Mouse (Mus musculus) forebrain, embryonic 12.5 days (tissue): ENCODE measurements around the gene Gm20388. TPM values are rescaled to one million over a fixed set of nuclear protein-coding genes. Genes with fewer than 3 reads are reported as not detected.

ENCODE experiments used
- ATAC-seq: fragments of 200-750 bp; cut with Nextera tagmentation; 2 replicates; pipeline ENCODE4 v1.8.0; 2017; ENCODE audit warnings: moderate TSS enrichment; ENCODE audit not compliant: low FRiP score
- H3K27ac ChIP-seq: fragments of 300-500 bp; sonication (generic); 2 replicates; pipeline ENCODE4 v1.5.1; 2016; ENCODE audit warnings: mild to moderate bottlenecking
- H3K27me3 ChIP-seq: fragments of 300-500 bp; sonication (generic); 2 replicates; pipeline ENCODE4 v1.6.1; 2016; ENCODE audit warnings: mild to moderate bottlenecking
- H3K36me3 ChIP-seq: fragments of 300-500 bp; sonication (generic); replicated peaks from 2 replicates; pipeline ENCODE4 v1.6.1; 2016; ENCODE audit warnings: mild to moderate bottlenecking
- H3K4me1 ChIP-seq: fragments of 300-500 bp; sonication (generic); 2 replicates; pipeline ENCODE4 v1.6.1; 2016
- H3K4me2 ChIP-seq: fragments of 300-500 bp; sonication (generic); 2 replicates; pipeline ENCODE4 v1.6.1; 2016; ENCODE audit warnings: mild to moderate bottlenecking, moderate library complexity
- H3K4me3 ChIP-seq: fragments of 300-500 bp; sonication (generic); replicated peaks from 2 replicates; pipeline ENCODE4 v1.5.1; 2016; ENCODE audit warnings: mild to moderate bottlenecking
- H3K9ac ChIP-seq: fragments of 300-500 bp; sonication (generic); 2 replicates; pipeline ENCODE4 v1.6.1; 2016; ENCODE audit warnings: mild to moderate bottlenecking
- H3K9me3 ChIP-seq: fragments of 300-500 bp; sonication (generic); 2 replicates; pipeline ENCODE4 v1.6.1; 2016
- WGBS: fragments of 180-500 bp; shearing (Covaris S2); methylation state at CpG from one replicate; pipeline ENCODE4 v1.1.7; 2016; 5-methylcytosine and 5-hydroxymethylcytosine counted together
- polyA plus RNA-seq: library from polyadenylated mRNA; unstranded; fragments of >200 nt; fragmentation: Nextera tagmentation; extraction: Ambion mirVana; gene quantifications from 2 replicates; pipeline ENCODE4 v1.2.1, GENCODE M21; 2016

Gm20388 gene
- polyA plus RNA-seq, 1 experiment from 2014 or later = not detected

DNA sequence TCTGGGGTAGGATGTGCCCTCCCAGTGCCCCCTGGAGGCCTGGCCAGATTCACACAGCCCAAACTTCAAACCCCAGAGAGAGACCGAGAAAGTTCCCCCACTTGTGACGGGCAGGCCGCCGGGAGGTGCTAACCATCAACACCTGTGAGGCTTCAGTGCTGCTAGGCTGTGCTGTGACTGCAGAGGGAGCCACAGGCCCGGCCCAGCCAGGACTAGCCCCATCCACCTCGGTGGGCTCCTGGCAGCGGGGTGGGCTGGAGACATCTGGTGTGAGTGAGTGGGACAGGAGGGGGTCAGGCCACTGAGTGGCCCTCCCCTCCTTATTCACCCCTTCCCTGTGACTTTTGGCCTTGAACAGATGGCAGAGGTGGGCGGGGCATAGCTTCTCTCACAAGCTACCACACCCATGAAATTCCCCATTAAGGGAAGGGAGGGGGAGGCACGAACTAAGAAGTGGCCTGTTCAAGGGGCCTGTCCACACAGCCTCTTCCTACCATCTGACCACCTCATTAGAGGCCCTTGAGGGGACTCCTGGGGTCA, 497.1 kb downstream of the Gm20388 start:
- WGBS = 12% methylated on average over 9 of the region's 9 CpGs
- peaks cover 81% of the 10 kb centered on the region for H3K4me1 ChIP-seq
- H3K9me3 ChIP-seq = no peaks in the 10 kb centered on the region
- no peak overlapping the region for H3K4me3 ChIP-seq
- no peak overlapping the region for H3K9ac ChIP-seq
- H3K27ac ChIP-seq = peak overlapping the region; percentile 65
- peak; percentile 62 for ATAC-seq
- H3K4me2 ChIP-seq = no peak overlapping the region
- no peaks in the 10 kb centered on the region for H3K36me3 ChIP-seq
- H3K27me3 ChIP-seq = peaks cover 45% of the 10 kb centered on the region; the same call in 1 of the 2 replicates

- Histone ChIP-seq H3K9ac (no peak overlapping the region), H3K4me3 (no peak overlapping the region), H3K27ac (peak overlapping the region; percentile 65), H3K4me1 (peaks cover 86% of the 10 kb centered on the region), H3K36me3 (no peaks in the 10 kb centered on the region), H3K4me2 (no peak overlapping the region), H3K9me3 (no peaks in the 10 kb centered on the region), H3K27me3 (peaks cover 51% of the 10 kb centered on the region; the same call in 1 of the 2 replicates)
- no peak for ATAC-seq
- WGBS = 45% methylated on average over 14 of the region's 14 CpGs
Observed at GRCm38 (mm10) chr8:120408241-120409215, 497.9 kb downstream of the Gm20388 start.

DNA sequence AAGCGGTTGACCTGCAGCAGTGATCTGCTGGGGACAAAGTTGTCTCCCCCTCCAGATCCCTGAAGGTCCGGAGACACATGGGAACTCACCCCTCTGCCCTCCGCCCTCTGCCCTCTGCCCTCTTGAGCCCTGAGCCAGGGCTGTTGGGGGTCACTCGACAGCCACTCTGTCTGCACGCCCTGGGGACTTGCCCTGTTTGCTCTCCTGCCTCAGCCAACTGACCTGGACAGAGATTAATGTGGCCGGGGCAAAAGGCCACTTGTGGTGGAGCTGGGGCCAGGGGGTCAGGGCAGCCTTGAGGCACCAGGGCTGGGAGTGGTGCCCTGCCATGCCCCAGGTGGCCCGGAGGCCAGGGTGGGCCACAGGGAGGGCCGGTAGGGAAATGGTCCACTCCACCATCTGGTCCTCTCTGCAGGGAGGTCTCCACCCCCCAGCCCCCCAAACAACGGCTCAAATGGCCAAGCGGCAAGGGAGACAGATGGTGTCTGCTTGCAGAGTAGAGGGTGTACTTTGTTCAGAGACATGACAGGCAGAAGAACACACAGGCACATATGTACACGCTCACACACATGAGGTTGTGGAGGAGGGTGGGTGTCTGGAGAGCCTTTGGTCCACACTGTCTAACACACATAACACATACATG, 498.9 kb downstream of the Gm20388 start:
- 55% methylated on average over 11 of the region's 11 CpGs for WGBS
- Histone ChIP-seq H3K27me3 (peaks cover 48% of the 10 kb centered on the region; the same call in 1 of the 2 replicates), H3K9me3 (no peaks in the 10 kb centered on the region), H3K9ac (no peak overlapping the region), H3K4me1 (peaks cover 86% of the 10 kb centered on the region), H3K4me3 (no peak overlapping the region), H3K27ac (peak overlapping the region; percentile 65; the same call in 1 of the 2 replicates), H3K36me3 (no peaks in the 10 kb centered on the region), H3K4me2 (no peak overlapping the region)
- ATAC-seq = no peak

DNA sequence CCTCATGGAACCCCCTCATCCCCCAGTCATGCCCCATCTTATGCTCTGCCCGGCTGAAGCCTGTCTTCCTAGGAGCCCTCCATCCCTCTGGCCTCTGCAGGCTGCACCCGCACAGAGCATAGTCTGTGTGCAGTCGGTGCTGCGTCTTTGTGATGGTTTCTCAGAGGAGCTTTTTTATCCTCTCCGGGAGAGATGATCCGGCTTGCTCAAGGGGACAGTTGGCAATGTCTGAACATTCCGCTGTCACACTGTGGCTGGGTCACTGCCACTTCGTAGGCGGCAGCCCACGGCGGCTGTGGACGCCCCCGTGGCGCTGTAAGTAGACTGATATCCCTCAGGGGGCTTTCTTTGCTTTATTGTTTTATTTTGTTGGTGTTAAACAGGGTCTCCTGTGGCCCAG, 500.4 kb downstream of the Gm20388 start:
- no peak for ATAC-seq
- peak overlapping the region; percentile 36; the same call in 1 of the 2 replicates for H3K9ac ChIP-seq
- H3K4me3 ChIP-seq = no peak overlapping the region
- H3K4me1 ChIP-seq = peaks cover 93% of the 10 kb centered on the region
- no peaks in the 10 kb centered on the region for H3K36me3 ChIP-seq
- H3K27ac ChIP-seq = peak overlapping the region; percentile 56
- H3K4me2 ChIP-seq = 0 out of 2 replicates have a peak overlapping the region, but pooled peaks have one; percentile 10
- 42% methylated on average over 14 of the region's 14 CpGs for WGBS
- no peaks in the 10 kb centered on the region for H3K9me3 ChIP-seq
- peaks cover 41% of the 10 kb centered on the region; the same call in 1 of the 2 replicates for H3K27me3 ChIP-seq

DNA sequence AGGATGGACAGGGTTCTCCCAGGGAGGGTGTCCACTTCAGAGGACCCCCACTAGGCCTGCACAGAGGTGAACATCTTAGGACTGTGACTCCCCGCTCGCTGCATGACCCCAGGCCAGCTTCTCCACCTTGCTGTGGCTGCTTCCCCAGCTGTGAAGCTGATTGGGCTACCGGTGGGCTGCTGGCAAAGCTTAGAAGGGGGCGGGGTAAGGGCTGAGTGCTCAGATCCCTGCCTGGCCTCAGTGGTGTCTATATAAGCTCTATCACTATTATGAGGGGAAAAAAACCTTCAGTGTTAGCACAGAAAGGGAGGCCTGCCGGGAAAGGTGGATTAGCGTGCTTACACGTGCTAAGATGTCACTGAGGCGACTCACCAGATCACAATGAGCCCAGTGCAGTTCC, 501.2 kb downstream of the Gm20388 start:
- Histone ChIP-seq H3K27me3 (peaks cover 36% of the 10 kb centered on the region; the same call in 1 of the 2 replicates), H3K4me3 (no peak overlapping the region), H3K9ac (no peak overlapping the region; the same call in 1 of the 2 replicates), H3K9me3 (no peaks in the 10 kb centered on the region), H3K36me3 (no peaks in the 10 kb centered on the region), H3K4me2 (0 out of 2 replicates have a peak overlapping the region, but pooled peaks have one; percentile 1), H3K27ac (peak overlapping the region; percentile 56), H3K4me1 (peaks cover 98% of the 10 kb centered on the region)
- 15% methylated on average over 8 of the region's 8 CpGs for WGBS
- no peak for ATAC-seq

- no peaks in the 10 kb centered on the region for H3K36me3 ChIP-seq
- no peak overlapping the region for H3K4me3 ChIP-seq
- H3K4me2 ChIP-seq = 0 out of 2 replicates have a peak overlapping the region, but pooled peaks have one; percentile 1
- peaks cover 33% of the 10 kb centered on the region; the same call in 1 of the 2 replicates for H3K27me3 ChIP-seq
- peaks cover 98% of the 10 kb centered on the region for H3K4me1 ChIP-seq
- 81% methylated on average over 4 of the region's 4 CpGs for WGBS
- peak overlapping the region; percentile 75 for H3K27ac ChIP-seq
- no peak overlapping the region for H3K9ac ChIP-seq
- no peaks in the 10 kb centered on the region for H3K9me3 ChIP-seq
- no peak for ATAC-seq
Observed at GRCm38 (mm10) chr8:120412357-120412756, 501.7 kb downstream of the Gm20388 start.

GRCm38 (mm10) chr8:120412911-120413625, 502.4 kb downstream of the Gm20388 start:
- H3K27me3 ChIP-seq = peaks cover 33% of the 10 kb centered on the region; the same call in 1 of the 2 replicates

GRCm38 (mm10) chr8:120413626-120413988, 503.0 kb downstream of the Gm20388 start:
- peak overlapping the region; percentile 75 for H3K27ac ChIP-seq
- H3K36me3 ChIP-seq = no peaks in the 10 kb centered on the region
- no peak overlapping the region for H3K4me3 ChIP-seq
- ATAC-seq = no peak
- no peak overlapping the region for H3K4me2 ChIP-seq
- H3K27me3 ChIP-seq = peaks cover 36% of the 10 kb centered on the region
- H3K9me3 ChIP-seq = no peaks in the 10 kb centered on the region
- H3K4me1 ChIP-seq = peaks cover 98% of the 10 kb centered on the region
- H3K9ac ChIP-seq = no peak overlapping the region
- WGBS = 66% methylated on average over 6 of the region's 6 CpGs

More at GRCm38 (mm10) chr8:120412911-120413625, 502.4 kb downstream of the Gm20388 start:
- H3K4me1 ChIP-seq = peaks cover 98% of the 10 kb centered on the region
- ATAC-seq = no peak
- no peaks in the 10 kb centered on the region for H3K36me3 ChIP-seq
- H3K4me2 ChIP-seq = peak overlapping the region; percentile 8; the same call in 1 of the 2 replicates
- H3K4me3 ChIP-seq = no peak overlapping the region
- WGBS = 68% methylated on average over 29 of the region's 29 CpGs
- H3K9ac ChIP-seq = no peak overlapping the region
- no peaks in the 10 kb centered on the region for H3K9me3 ChIP-seq
- peak overlapping the region; percentile 75 for H3K27ac ChIP-seq

- Histone ChIP-seq H3K9me3 (no peaks in the 10 kb centered on the region), H3K27me3 (peaks cover 37% of the 10 kb centered on the region), H3K4me1 (peaks cover 98% of the 10 kb centered on the region), H3K36me3 (no peaks in the 10 kb centered on the region), H3K4me3 (no peak overlapping the region), H3K9ac (no peak overlapping the region), H3K4me2 (no peak overlapping the region), H3K27ac (0 out of 2 replicates have a peak overlapping the region, but pooled peaks have one; percentile 44)
- 85% methylated on average over 4 of the region's 4 CpGs for WGBS
- ATAC-seq = no peak
Observed at GRCm38 (mm10) chr8:120414216-120414615, 503.6 kb downstream of the Gm20388 start.

DNA sequence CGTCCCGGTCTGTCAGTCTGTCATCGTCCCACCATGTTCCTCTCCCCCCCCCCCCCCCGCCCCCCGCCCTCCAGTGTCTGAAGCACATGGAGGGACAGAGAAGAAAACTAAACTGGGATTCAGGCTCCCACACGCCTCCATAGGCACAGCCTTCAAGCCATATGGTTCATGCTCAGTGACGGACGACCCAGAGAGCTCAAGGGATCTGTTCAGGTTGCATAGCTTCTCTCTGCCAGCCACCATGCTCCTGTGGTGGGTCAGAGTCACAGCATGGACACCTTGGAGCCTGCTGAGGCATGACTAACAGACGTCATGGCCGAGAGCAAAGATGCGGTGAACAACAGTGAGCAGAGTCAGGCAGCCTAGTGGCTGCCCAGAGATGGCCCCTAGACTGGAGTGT, 504.8 kb downstream of the Gm20388 start:
- ATAC-seq = no peak
- Histone ChIP-seq H3K27me3 (peaks cover 32% of the 10 kb centered on the region), H3K4me3 (no peak overlapping the region), H3K9me3 (no peaks in the 10 kb centered on the region), H3K36me3 (no peaks in the 10 kb centered on the region), H3K27ac (peak overlapping the region; percentile 99), H3K4me2 (0 out of 2 replicates have a peak overlapping the region, but pooled peaks have one; percentile 43), H3K4me1 (peaks cover 98% of the 10 kb centered on the region), H3K9ac (no peak overlapping the region)
- WGBS = 64% methylated on average over 11 of the region's 11 CpGs

- H3K4me2 ChIP-seq = peak overlapping the region; percentile 43
- peaks cover 98% of the 10 kb centered on the region for H3K4me1 ChIP-seq
- 56% methylated on average over 8 of the region's 8 CpGs for WGBS
- no peaks in the 10 kb centered on the region for H3K36me3 ChIP-seq
- H3K27me3 ChIP-seq = peaks cover 27% of the 10 kb centered on the region
- no peak overlapping the region for H3K9ac ChIP-seq
- ATAC-seq = peak; percentile 24; the same call in 1 of the 2 replicates
- H3K27ac ChIP-seq = peak overlapping the region; percentile 99
- no peaks in the 10 kb centered on the region for H3K9me3 ChIP-seq
- no peak overlapping the region for H3K4me3 ChIP-seq
Observed at GRCm38 (mm10) chr8:120416173-120416521, 505.5 kb downstream of the Gm20388 start.
